Mouse (Mus musculus): ENCODE results near the gene 9430007A20Rik. TPM values are rescaled to one million over a fixed set of nuclear protein-coding genes. Genes with fewer than 3 reads are reported as not detected.
"Not testable (repeated sequence)": the region's sequence is repeated elsewhere in the genome, so short reads cannot be mapped to it uniquely, and the experiment has no call there.

9430007A20Rik gene
- not detected in 2 replicates for polyA plus RNA-seq (2015; fragmentation: Nextera tagmentation; extraction: Ambion mirVana)

DNA sequence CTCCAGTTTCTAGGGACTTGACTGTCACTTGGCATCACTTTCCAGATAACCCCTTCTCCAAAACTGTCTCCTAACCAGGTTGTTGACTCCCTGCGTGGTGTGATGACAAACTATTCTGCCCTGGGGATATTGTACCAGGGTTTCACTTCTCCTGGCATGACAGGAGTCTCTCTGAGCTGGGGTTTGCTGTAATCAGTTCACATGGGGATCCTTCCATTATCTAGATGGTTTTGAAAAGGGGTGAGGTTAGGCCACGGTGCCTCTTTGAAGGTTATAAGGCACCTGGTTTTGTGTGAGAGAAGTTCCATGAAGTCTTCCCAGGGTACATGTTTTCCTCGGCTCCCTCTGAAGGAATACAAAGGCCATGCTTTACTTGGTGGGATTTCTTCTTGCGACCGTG is at the start of gene 9430007A20Rik:
Gene 9430007A20Rik, plus strand, starts transcription at position 301 of the 400 bp plus-strand sequence.
- H3K9ac ChIP-seq, result no peak within 1 kb of the TSS
- H3K27ac ChIP-seq, result no peak within 1 kb of the TSS
- H3K36me3 ChIP-seq, result no peaks in the 10 kb centered on the region
- H3K4me2 ChIP-seq, result no peak within 1 kb of the TSS
- no peaks in the 10 kb centered on the region; the same call in 1 of the 2 replicates for H3K9me3 ChIP-seq (replicated peaks)
- H3K4me3 ChIP-seq (replicated peaks), result no peak within 1 kb of the TSS
- 81% methylated on average over 5 of the region's 5 CpGs for WGBS
- H3K4me1 ChIP-seq, result no peaks in the 10 kb centered on the region
- no peak for ATAC-seq (replicated peaks; ENCODE audit: low FRiP score)
- H3K27me3 ChIP-seq, result no peaks in the 10 kb centered on the region

DNA sequence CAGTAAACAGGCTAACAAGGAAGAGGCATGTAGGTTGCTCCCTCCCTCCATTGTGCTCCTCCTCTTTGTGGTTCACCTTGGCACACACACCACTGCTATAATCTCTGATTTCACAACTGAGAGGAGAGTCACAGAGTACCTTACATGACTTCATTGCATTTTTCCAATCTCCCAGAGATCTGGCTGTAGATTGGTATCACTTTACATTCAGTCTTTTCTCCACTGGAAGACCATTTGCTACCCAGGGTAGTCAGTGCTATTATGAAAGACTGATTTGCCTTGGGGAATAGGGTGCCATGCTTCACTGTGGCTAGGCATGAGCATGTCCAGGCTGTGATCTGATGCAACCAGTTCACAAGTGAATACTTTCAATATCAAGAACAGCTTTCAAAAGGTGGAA is 26.3 kb upstream of the 9430007A20Rik start:
- Histone ChIP-seq H3K4me2 (no peak overlapping the region), H3K9ac (no peak overlapping the region), H3K36me3 (no peaks in the 10 kb centered on the region), H3K4me1 (no peaks in the 10 kb centered on the region), H3K4me3 (replicated peaks) (no peak overlapping the region), H3K27me3 (no peaks in the 10 kb centered on the region), H3K27ac (no peak overlapping the region), H3K9me3 (replicated peaks) (0 out of 2 replicates have a peak, but pooled peaks cover 3% of the 10 kb centered on the region)
- no peak for ATAC-seq (replicated peaks; ENCODE audit: low FRiP score)

DNA sequence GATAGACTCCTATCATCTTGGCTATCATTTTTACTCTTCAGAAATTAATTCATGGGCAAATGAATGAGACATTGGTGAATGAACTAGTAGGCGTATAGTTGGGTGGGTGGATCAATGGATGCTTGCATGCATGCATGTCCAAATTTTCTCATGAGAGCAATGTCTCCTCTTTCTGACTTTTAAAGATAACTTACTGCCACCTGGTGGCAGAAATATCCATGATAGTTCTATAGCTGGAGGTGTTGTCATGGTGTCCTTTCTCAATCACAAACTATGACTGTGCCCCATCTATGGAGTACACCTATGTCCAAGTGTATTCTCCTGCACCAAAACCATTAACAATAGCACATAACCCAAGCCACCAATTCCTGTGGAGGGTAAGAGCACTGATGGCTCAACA is 13.1 kb upstream of the 9430007A20Rik start:
- Histone ChIP-seq H3K4me1 (no peaks in the 10 kb centered on the region), H3K9me3 (replicated peaks) (no peaks in the 10 kb centered on the region), H3K4me3 (replicated peaks) (no peak overlapping the region), H3K27ac (no peak overlapping the region), H3K9ac (no peak overlapping the region), H3K27me3 (no peaks in the 10 kb centered on the region), H3K36me3 (no peaks in the 10 kb centered on the region), H3K4me2 (no peak overlapping the region)
- no peak for ATAC-seq (replicated peaks; ENCODE audit: low FRiP score)
- 84% methylated on average over 1 of the region's 1 CpGs for WGBS

DNA sequence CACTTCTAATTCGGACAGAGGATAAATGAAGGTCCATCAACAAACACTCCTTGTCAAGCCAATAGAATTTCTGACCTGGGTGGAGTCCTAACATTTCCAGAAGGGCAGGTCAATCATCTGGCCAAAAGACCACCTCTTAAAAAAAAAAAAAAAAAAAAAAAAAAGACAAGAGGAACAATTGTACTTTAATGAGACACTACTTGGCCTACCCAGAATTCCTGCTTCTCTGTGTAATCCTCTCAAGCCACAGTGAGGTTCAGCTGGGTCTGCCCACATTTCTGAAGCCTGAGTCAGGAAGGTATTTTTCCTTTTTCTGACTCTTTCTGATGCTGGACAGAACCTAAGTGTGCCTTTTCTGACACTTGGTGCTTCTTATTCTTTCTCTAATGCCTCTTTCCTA is 25.1 kb downstream of the 9430007A20Rik start:
- Histone ChIP-seq H3K4me1 (no peaks in the 10 kb centered on the region), H3K27me3 (no peaks in the 10 kb centered on the region), H3K27ac (no peak overlapping the region), H3K4me3 (replicated peaks) (no peak overlapping the region), H3K36me3 (no peaks in the 10 kb centered on the region), H3K9ac (no peak overlapping the region), H3K9me3 (replicated peaks) (peaks cover 3% of the 10 kb centered on the region; the same call in 1 of the 2 replicates), H3K4me2 (no peak overlapping the region)
- 79% methylated on average over 1 of the region's 1 CpGs for WGBS
- no peak for ATAC-seq (replicated peaks; ENCODE audit: low FRiP score)

DNA sequence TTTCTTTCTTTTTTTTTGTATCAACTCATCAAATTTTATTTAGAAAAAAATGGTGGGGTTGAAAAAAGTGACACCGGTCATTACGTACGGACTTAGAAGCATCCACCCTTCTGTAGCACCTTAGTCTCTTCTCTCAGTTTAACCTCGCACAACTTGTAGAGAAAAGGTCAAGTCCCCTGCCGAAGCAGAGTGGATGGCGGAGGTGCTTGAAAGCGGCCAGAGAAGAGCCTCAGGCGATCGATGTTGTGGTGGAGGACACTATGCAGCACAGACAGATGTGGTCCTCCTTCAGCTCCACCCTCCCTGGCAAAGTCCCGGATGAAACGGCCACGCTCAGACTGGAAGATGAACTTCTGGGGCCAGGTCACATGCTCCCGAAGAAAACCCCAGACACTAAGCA is 25.7 kb downstream of the 9430007A20Rik start:
- not testable (repeated sequence) for H3K9ac ChIP-seq; H3K4me1 ChIP-seq; H3K27me3 ChIP-seq; H3K9me3 ChIP-seq (replicated peaks); H3K27ac ChIP-seq; ATAC-seq (replicated peaks; ENCODE audit: low FRiP score); H3K4me2 ChIP-seq; H3K36me3 ChIP-seq; H3K4me3 ChIP-seq (replicated peaks)
- WGBS, result 90% methylated on average over 13 of the region's 13 CpGs

DNA sequence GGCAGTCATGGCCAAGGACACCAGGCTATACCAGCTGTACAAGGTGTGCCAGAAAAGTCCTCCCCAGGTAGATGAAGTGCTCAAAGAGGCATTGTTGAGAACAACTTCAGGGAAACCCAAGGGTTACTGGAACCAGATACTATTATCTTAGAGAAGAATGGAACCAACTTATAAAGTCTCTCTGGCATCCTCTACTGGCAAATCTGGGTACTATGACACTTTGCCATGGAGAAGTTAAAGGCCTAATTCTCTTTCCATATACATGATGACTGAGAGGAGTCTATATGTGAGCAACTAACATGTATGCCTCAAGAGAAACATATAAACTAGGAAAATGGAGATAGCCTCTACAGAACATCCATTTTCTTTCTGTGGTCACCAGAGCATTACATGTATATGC is 31.5 kb downstream of the 9430007A20Rik start:
- no peak overlapping the region for H3K27ac ChIP-seq
- no peaks in the 10 kb centered on the region for H3K36me3 ChIP-seq
- no peak for ATAC-seq (replicated peaks; ENCODE audit: low FRiP score)
- no peak overlapping the region for H3K4me2 ChIP-seq
- no peak overlapping the region for H3K9ac ChIP-seq
- H3K27me3 ChIP-seq, result no peaks in the 10 kb centered on the region
- 0 out of 2 replicates have a peak, but pooled peaks cover 3% of the 10 kb centered on the region for H3K9me3 ChIP-seq (replicated peaks)
- no peak overlapping the region for H3K4me3 ChIP-seq (replicated peaks)
- no peaks in the 10 kb centered on the region for H3K4me1 ChIP-seq

DNA sequence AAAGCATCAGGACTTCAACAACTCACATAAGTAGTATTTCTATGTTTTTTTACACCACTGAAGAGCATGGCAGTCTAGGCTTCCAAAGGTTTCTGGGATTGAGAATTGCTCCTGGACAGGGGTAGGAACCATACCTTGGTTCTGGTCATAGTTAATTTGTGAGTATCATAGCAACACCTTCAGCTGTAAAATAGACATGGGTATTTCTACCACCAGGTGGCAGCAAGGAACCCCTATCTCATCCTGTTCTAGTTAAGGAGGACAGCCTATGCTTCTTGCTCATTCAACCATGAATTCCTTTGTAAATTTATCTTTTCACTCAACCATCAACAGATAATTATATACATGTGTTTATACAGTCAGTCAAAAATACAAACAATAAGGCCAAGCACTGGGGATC is 40.2 kb downstream of the 9430007A20Rik start:
- no peak overlapping the region for H3K9ac ChIP-seq
- ATAC-seq (replicated peaks; ENCODE audit: low FRiP score), result no peak
- H3K36me3 ChIP-seq, result no peaks in the 10 kb centered on the region
- no peak overlapping the region for H3K4me3 ChIP-seq (replicated peaks)
- no peak overlapping the region for H3K27ac ChIP-seq
- H3K4me1 ChIP-seq, result no peaks in the 10 kb centered on the region
- H3K4me2 ChIP-seq, result no peak overlapping the region
- H3K27me3 ChIP-seq, result no peaks in the 10 kb centered on the region
- no peaks in the 10 kb centered on the region; the same call in none of the 2 replicates for H3K9me3 ChIP-seq (replicated peaks)

DNA sequence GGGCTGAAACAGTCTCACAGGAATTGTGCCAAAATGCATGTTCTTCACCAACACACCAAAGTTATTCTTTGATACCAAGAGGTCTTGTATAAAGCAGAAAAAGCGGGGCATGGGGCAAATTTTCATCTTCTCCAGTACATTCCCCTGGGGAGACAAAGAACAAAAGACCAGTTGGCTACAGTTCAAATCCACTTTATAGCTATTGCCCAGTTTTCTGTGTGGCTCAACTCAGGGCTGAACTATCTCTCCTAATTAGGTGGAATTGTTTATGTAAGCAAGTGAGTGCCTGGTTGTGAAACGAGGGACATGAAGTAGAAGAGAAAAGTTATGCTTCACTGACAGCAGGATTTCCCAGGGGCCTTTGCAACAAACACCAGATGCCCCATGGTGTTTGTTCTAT is 41.6 kb downstream of the 9430007A20Rik start:
- Histone ChIP-seq H3K9ac (no peak overlapping the region), H3K36me3 (no peaks in the 10 kb centered on the region), H3K4me2 (no peak overlapping the region), H3K27ac (no peak overlapping the region), H3K9me3 (replicated peaks) (no peaks in the 10 kb centered on the region; the same call in none of the 2 replicates), H3K27me3 (no peaks in the 10 kb centered on the region), H3K4me3 (replicated peaks) (no peak overlapping the region), H3K4me1 (no peaks in the 10 kb centered on the region)
- 59% methylated on average over 2 of the region's 2 CpGs for WGBS
- ATAC-seq (replicated peaks; ENCODE audit: low FRiP score), result no peak

DNA sequence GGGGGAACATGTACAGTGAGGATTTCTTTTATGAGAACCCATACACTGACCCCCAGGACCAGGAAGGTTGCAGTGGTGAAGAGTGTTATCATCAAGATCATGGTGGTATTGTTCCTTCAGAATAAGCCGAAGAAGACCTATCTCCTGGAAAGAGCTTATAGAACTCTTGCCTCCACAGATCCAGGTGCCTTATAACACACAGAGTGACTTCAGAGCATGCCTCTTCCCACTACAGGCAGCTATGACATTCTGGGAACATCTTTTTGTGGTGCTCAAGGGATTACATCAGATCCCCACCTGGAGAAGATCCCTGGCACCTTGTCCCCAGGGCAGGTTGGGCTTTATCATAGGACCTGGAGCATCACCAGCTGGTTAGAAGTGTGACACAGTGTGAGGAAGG is 45.4 kb downstream of the 9430007A20Rik start, which contains the start of gene Gm13124:
Gene Gm13124, minus strand, starts transcription at position 101 of the 400 bp plus-strand sequence.
- no peaks in the 10 kb centered on the region for H3K4me1 ChIP-seq
- 93% methylated on average over 1 of the region's 1 CpGs for WGBS

DNA sequence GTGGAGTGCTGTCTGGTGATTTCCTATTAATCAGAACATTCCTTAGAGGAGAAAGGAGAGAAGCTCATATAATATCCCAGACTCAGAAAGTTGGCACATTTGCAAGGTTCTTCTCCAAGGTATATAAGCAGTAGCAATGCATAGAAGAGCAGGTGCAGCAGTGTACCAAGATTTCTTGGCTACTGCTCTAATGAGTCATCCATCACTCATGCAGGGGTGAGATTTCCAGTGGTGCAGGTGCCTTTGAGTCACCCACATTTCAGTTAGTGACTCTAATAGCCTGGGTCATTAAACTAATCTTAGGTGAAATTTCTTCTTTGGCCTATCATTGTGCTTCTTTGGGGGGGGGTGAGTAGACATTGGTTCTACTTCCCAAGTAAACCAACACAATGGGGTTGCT is 48.1 kb downstream of the 9430007A20Rik start:
- Histone ChIP-seq H3K36me3 (no peaks in the 10 kb centered on the region), H3K9me3 (replicated peaks) (peaks cover 3% of the 10 kb centered on the region; the same call in 1 of the 2 replicates), H3K4me2 (no peak overlapping the region), H3K4me3 (replicated peaks) (no peak overlapping the region), H3K4me1 (no peaks in the 10 kb centered on the region), H3K9ac (no peak overlapping the region), H3K27me3 (no peaks in the 10 kb centered on the region), H3K27ac (no peak overlapping the region)
- ATAC-seq (replicated peaks; ENCODE audit: low FRiP score), result no peak

More for the DNA sequence above, 45.4 kb downstream of the 9430007A20Rik start, which contains the start of gene Gm13124:
- Histone ChIP-seq H3K9me3 (replicated peaks) (peaks cover 3% of the 10 kb centered on the region; the same call in 1 of the 2 replicates), H3K4me2 (no peak within 1 kb of the TSS), H3K27me3 (no peaks in the 10 kb centered on the region), H3K9ac (no peak within 1 kb of the TSS), H3K4me3 (replicated peaks) (no peak within 1 kb of the TSS), H3K36me3 (no peaks in the 10 kb centered on the region), H3K27ac (no peak within 1 kb of the TSS)
- ATAC-seq (replicated peaks; ENCODE audit: low FRiP score), result no peak

Other genes with a start within 250 kb of the 9430007A20Rik start
- gene Pramel5, start 239.3 kb upstream of the 9430007A20Rik start, polyA plus RNA-seq (2015; fragmentation: Nextera tagmentation; extraction: Ambion mirVana), result not detected in 2 replicates
- not detected in 2 replicates for gene Gm13128, start 189.6 kb upstream of the 9430007A20Rik start, polyA plus RNA-seq (2015; fragmentation: Nextera tagmentation; extraction: Ambion mirVana)
- not detected in 2 replicates for gene Gm13119, start 161.9 kb upstream of the 9430007A20Rik start, polyA plus RNA-seq (2015; fragmentation: Nextera tagmentation; extraction: Ambion mirVana)
- gene Pramef20, start 141.9 kb upstream of the 9430007A20Rik start, polyA plus RNA-seq (2015; fragmentation: Nextera tagmentation; extraction: Ambion mirVana), result not detected in 2 replicates
- gene Pramef12, start 111.4 kb upstream of the 9430007A20Rik start, polyA plus RNA-seq (2015; fragmentation: Nextera tagmentation; extraction: Ambion mirVana), result 0.17 and 0.21 TPM in 2 replicates
- not detected in 2 replicates for gene 1700012P22Rik, start 81.0 kb upstream of the 9430007A20Rik start, polyA plus RNA-seq (2015; fragmentation: Nextera tagmentation; extraction: Ambion mirVana)
- gene Gm9944, start 66.5 kb upstream of the 9430007A20Rik start, polyA plus RNA-seq (2015; fragmentation: Nextera tagmentation; extraction: Ambion mirVana), result not detected in 2 replicates
- gene Aadacl3, start 56.1 kb upstream of the 9430007A20Rik start, polyA plus RNA-seq (2015; fragmentation: Nextera tagmentation; extraction: Ambion mirVana), result not detected in 2 replicates
- not detected in 2 replicates for gene Gm13124, start 45.3 kb downstream of the 9430007A20Rik start, polyA plus RNA-seq (2015; fragmentation: Nextera tagmentation; extraction: Ambion mirVana)
- not detected in 2 replicates for gene Aadacl4, start 93.9 kb downstream of the 9430007A20Rik start, polyA plus RNA-seq (2015; fragmentation: Nextera tagmentation; extraction: Ambion mirVana)
- gene Gm436, start 166.5 kb downstream of the 9430007A20Rik start, polyA plus RNA-seq (2015; fragmentation: Nextera tagmentation; extraction: Ambion mirVana), result not detected in 2 replicates
- not detected in 2 replicates for gene Gm13178, start 201.6 kb downstream of the 9430007A20Rik start, polyA plus RNA-seq (2015; fragmentation: Nextera tagmentation; extraction: Ambion mirVana)

Measured in kidney, embryonic 15.5 days (tissue).